Comparison of ENCODE assay signal across 13 mouse cellular contexts in genomic region chr2:93076578-93076955, GRCm38 (mm10).
"Had no signal": no experiment of that assay in that cellular context is flagged by ENCODE, and none has a peak within 500 bp of the region (broad histone marks: within the 10 kb centered on the region; RNA-seq: fewer than 3 reads in every experiment).

No protein-coding gene starts in this region.

- ATAC-seq: intestine, postnatal 0 days; liver, embryonic 12.5 days had no signal

- H3K4me2 ChIP-seq: kidney, embryonic 15.5 days; limb, embryonic 13.5 days; liver, embryonic 12.5 days; liver, embryonic 15.5 days; lung, embryonic 15.5 days; midbrain, embryonic 15.5 days; neural tube, embryonic 13.5 days; stomach, embryonic 15.5 days had no signal

- H3K4me3 ChIP-seq: kidney, embryonic 15.5 days; limb, embryonic 10.5 days; limb, embryonic 13.5 days; liver, embryonic 12.5 days; liver, embryonic 15.5 days; lung, embryonic 15.5 days; midbrain, embryonic 15.5 days; myocyte; neural tube, embryonic 13.5 days; stomach, embryonic 15.5 days had no signal

- H3K27ac ChIP-seq: kidney, embryonic 15.5 days; limb, embryonic 10.5 days; limb, embryonic 13.5 days; liver, embryonic 12.5 days; liver, embryonic 15.5 days; lung, embryonic 15.5 days; macrophage; midbrain, embryonic 15.5 days; neural tube, embryonic 13.5 days; stomach, embryonic 15.5 days had no signal

- H3K27me3 ChIP-seq: kidney, embryonic 15.5 days; liver, embryonic 12.5 days; midbrain, embryonic 15.5 days; neural tube, embryonic 13.5 days had no signal

- H3K9ac ChIP-seq: kidney, embryonic 15.5 days; limb, embryonic 13.5 days; liver, embryonic 12.5 days; liver, embryonic 15.5 days; lung, embryonic 15.5 days; midbrain, embryonic 15.5 days; neural tube, embryonic 13.5 days; stomach, embryonic 15.5 days had no signal

- DNase-seq: layer of hippocampus, adult 9-11 months had no signal

- H3K36me3 ChIP-seq: kidney, embryonic 15.5 days; limb, embryonic 10.5 days; limb, embryonic 13.5 days; liver, embryonic 12.5 days; liver, embryonic 15.5 days; lung, embryonic 15.5 days; midbrain, embryonic 15.5 days; neural tube, embryonic 13.5 days; stomach, embryonic 15.5 days had no signal

- H3K4me1 ChIP-seq: liver, embryonic 12.5 days; liver, embryonic 15.5 days had no signal

- H3K9me3 ChIP-seq: kidney, embryonic 15.5 days; limb, embryonic 10.5 days; limb, embryonic 13.5 days; liver, embryonic 12.5 days; liver, embryonic 15.5 days; lung, embryonic 15.5 days; midbrain, embryonic 15.5 days; neural tube, embryonic 13.5 days; stomach, embryonic 15.5 days had no signal
